Mouse (Mus musculus) spleen, postnatal 4 days (tissue): ENCODE data around the gene R3hdm2.

Source experiments
- DNase-seq, 2 experiments: peaks; one replicate each; pipeline ENCODE4 v3.0.0; 2022; ENCODE audit warnings: low spot score in 2 of 2

R3hdm2 gene

DNA sequence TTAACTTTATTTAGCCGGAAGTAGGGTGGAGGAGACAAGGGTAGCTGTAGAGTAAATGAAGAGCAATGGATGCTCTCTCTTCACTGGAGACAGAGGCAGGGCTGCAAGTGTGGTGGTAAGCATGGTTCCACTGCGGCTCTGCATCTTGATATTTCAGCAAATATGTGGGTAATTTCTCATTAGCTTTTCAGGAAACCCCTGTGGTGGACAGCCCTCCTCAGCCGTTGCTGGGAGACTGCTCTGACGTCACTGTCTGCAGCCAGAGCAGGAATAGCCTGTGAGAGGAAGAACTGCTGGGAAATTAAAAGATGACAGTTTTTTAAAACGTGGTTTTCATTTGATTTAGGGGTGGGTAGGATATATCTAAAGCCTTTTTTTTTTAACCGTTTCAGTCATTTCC lies 41.9 kb downstream of the R3hdm2 start:
- DNase-seq: no peak

DNA sequence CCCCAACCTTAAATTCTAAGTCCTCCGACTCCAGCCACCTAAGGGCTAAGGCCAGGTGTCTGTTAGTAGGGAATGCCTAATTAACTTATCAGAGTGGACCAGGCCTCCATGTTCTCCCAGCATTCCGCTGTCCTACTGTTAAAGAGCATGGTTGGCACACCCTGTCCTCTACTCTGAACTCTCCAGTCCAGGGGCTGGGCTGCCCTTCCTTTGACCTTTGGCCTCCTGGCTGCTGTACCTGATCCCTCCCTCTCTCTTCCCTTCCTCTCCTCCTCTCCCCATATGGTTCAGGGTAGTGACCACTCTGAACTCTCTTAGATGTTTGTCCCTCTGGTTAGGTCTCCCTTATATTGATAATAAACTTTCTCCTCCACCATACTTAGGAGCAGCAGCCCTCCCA lies 45.7 kb downstream of the R3hdm2 start:
- no peak for DNase-seq

DNA sequence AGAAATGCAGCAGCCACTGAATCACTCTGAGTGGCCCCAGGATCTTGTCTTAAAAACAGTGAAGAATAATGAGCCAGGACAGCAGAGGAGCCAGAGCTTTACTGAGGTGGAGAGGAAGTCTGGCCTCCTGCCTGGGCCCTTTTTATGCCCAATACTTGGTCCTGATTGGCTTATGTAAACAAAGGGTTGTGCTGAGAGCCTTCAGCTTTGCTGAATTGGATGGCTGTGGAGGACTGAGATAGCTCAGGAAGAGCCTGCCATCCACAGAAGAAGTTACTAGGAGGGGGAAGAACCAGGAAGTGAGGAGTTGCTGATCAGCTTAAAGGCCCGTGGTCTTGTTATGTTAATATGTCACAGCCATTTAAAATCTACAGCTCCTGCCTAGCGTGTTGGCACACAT lies 46.5 kb downstream of the R3hdm2 start:
- no peak for DNase-seq

DNA sequence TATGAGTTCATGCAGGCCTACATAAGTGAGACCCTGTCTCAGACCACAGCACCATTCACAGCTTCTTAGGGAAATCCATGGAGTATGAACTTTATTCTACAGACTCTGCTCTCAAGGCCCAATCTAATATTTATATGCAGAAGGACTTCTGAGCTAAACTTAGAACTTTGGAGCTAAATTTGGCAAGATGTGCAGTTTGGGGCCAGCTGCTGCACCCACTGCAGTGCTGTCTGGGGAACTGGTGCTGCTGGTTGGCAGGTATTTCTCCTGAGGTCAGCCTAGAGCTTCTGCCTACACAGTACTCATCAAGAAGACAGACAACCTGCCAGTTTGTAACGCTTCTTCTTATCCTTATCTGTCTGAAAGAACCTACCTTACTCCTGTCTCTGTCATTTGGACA lies 47.0 kb downstream of the R3hdm2 start:
- no peak for DNase-seq

DNA sequence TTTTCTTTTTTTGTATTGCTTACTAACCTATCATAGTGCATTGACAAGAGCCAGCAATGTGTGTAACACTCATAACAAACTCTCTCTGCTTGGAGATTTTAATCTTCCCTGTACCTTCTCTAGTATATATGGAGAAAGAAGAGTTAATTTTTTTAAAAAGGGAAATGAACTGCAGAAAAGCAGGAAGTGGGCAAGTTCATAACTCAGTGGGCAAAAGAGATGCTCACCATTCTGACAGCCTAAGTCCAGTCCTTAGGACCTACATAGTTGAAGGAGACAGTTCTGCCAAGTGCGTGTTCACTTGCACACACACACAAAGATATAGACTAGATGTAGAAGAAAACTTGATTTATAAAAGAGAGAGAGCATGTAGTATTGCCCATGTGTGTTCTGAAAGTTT lies 47.9 kb downstream of the R3hdm2 start:
- no peak for DNase-seq

DNA sequence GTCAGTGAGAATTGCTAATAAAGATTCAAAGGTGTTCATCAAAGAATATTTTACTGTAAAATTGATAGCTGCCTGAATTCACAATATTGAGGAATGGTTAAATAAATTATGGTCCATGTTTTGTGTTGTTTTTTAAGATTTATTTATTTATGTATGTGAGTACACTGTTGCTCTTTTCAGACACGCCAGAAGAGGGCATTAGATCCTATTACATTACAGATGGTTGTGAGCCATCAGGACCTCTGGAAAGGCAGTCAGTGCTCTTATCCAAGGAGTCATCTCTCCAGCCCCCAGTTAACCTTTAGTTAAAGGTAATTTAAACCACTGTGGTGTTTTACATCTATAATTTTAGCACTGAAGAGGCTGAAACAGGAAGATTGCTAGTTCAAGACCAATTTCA lies 49.4 kb downstream of the R3hdm2 start:
- no peak for DNase-seq

DNA sequence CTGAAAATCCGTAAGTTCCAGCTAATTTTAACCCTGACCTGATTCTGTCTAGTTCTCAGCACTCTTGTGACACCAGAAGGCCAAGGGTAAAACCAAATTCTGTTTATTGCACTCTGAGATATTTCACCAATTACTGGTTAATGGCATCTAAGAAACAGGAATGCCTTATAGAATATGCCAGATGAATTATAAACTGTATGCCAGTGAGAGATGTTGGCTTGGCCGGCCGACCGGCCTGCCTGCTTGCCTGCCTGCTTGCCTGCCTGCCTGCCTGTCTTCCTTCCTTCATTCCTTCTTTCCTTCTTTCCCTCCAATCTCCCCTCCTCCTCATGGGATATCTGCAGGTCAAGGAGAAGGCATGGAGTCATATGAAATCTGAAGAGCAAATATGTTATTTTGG lies 52.3 kb downstream of the R3hdm2 start:
- no peak for DNase-seq

DNA sequence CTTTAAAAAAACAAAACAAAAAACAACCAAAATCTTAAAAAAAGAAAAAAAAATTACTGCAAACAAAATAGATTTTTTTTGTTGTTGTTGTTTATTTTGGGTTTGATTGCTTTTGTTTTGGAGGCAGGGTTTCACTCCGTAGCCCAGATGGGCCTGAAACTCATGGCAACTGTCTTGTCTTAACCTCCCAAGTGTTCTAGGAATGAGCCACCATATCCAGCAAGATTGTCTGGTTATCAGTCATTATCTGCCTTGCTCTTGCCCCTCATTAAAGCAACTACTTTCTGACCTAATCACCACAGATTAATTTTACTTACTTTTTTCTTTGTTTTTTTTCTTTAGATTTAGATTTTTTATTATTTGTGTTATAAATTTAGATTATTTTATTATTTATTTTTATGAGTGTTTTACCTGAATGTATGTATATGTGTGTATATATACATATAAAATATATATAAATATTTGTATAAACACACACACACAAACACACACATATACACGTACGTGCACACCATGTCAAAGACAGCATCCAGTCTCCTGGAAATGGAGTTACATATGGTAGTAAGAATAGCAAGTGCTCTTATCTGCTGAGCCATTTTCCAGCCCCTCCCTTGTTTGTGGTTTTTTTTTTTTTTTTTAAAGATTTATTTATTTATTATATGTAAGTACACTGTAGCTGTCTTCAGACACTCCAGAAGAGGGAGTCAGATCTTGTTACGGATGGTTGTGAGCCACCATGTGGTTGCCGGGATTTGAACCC lies 57.4 kb downstream of the R3hdm2 start:
- DNase-seq: no peak

DNA sequence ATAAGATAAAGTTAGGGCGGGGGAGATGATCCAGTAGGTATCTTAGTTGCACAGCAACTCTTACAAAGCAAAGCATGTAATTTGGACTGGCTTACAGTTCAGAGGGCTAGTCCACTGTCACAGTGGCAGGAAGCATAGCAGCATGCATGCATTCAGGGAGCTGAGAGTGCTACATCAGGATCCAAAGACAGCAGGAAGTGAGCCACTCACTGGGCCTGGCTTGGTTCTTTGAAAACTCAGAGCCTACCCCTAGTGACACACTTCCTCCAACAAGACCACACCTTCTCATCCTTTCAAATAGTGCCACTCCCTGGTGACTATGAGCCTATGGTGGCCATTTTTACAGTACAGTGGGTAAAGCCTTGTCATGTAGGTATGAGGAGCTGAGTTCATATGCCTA lies 73.6 kb downstream of the R3hdm2 start:
- DNase-seq: no peak

DNA sequence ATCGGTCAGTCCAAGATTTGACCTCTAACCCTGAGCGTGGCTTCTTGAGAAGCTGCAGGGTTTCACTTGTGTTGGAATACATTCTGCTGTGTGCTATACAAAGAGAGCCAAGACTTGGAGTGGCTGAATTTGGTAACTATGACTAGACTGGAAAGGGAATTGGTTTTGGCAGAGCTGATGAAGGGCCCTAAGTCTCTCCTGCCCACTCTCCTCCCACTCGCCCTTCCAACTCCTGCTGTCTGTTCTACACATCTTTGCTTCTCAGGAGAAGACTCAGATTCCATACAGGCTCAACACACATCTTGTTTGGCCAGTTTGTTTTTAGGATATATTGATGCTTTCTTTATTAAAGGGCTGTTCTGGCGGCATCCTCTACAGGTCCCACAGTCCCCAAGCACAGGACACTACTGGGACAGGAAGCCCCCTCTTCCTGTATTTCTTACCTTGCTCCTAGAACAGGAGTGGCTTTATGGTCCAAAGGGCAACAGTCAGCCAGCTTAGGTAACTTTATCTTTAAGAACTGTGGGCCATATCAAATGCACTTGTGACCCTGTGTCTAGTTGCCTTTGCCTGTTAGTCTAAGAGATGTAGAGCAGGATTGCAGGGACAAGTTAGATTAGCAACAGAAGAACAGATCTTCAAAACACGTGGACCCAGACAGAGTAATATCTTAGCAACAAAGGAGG lies 82.4 kb downstream of the R3hdm2 start:
- DNase-seq: no peak

DNA sequence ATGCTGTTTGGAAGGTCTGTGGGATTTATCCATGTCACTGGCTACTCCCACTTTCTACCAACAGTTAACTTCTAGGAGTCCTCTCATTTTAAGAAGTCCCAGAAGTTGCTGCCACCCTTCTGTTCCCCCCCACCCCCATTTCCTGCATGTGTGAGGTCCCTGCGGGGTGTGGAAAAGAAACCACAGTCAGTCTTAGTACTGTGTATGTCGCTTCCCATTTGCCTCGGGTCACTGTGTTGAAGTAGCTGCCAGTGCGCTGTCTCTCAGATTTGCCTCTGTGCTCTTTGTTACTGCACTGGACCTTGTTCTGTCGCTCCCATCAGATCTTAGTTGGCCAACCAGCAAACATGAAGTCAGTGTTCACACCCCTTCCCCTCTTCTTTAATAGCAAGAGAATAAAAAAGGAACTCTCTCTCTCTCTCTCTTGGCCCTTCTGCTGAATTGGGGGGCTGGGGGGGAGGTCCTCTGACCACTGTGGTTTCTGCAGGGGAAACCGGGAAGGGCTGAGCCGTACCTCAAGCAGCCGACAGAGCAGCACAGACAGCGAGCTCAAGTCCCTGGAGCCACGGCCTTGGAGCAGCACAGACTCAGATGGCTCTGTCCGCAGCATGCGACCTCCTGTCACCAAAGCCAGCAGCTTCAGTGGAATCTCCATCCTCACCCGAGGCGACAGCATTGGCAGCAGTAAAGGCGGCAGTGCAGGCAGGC lies 91.3 kb downstream of the R3hdm2 start:
- DNase-seq: no peak

DNA sequence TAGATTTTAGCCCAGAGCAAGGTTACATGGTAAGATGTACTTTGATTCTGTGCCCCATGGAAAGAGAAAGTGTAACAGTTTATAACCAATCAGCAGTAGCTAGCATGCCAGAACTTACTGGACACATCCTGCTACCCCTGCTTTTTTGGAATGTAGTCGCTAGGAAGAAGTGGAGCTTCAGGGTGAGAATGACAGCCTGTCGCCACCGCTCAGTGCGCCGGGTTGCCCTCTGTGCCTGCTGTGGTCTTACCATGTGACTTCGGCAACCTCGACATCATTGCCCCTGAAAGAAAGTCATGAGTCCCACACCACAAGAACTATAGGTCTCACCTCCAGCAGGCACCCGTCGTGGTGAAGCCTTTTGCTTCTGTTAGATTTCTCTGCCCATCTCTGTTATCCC lies 92.6 kb downstream of the R3hdm2 start:
- no peak for DNase-seq

DNA sequence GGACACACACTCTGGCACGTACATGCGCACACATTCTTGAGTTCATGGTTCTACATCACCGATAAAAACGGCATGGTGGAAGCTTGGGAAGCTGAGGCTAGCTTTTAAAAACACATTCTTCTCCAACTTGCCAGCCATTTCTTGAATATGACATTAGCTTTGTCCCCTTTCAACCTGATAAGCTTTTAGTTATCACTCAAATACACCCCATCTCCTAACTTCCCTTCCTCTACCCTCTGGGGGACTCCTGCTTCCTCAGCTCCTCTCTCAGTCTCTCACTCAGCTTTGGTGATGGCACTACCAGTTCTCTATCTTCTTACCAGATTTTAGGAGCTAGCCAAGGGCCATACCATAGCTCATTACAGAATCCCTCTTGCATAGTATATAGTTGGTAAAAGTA lies 95.0 kb downstream of the R3hdm2 start:
- no peak for DNase-seq

DNA sequence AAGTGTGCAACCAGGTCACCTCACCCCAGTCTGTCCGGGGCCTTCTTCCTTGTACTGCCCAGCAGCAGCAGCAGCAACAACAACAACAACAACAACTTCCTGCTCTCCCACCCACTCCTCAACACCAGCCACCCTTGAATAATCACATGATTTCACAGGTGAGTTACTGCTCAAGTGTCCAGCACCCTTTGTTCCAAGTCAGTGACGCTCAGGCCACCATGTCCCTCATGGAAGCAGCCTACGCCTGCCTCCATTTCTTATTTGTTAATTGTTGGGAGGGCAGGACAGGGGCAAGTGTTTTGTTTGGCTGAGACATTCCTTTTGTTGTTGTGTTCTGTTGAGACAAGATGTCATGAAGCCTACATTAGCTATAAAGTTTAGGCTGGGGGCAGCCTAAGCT lies 96.4 kb downstream of the R3hdm2 start:
- DNase-seq: no peak

DNA sequence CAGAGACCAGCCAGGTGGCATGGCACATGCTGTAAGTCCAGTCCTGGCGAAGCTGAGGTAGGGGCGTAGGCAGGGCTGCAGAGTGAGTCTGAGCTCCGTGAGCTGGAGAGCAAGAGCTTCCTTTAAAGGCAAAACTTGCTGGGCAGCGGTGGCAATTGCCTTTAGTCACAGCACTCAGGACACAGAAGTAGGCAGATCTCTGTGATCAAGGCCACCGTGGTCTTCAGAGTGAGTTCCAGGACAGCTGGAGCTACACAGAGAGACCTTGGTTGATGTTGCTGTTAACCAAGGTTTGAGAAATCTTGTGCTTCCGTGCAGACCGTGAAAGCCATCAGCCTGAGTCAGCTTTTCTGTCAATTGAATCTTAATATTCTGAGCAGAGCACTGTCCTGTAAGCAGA lies 97.2 kb downstream of the R3hdm2 start:
- no peak for DNase-seq

DNA sequence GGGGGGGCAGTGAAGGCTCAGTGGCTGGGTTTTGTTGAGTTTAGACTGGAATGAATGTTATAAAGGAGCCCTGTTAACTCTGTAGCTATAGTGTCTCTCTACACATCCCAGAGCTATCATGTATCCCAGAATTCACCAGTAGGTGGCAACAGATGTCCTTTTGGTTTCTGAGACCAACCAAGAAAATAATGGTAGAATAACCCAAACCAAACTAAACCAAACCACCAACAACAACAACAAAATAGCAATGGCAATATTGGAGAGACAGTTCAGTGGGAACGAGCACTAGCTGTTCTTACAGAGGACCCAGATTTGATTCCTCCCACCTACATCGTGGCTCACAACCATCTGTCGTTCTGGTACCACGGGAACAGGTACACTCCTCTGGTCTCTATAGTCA lies 99.0 kb downstream of the R3hdm2 start:
- DNase-seq: no peak

DNA sequence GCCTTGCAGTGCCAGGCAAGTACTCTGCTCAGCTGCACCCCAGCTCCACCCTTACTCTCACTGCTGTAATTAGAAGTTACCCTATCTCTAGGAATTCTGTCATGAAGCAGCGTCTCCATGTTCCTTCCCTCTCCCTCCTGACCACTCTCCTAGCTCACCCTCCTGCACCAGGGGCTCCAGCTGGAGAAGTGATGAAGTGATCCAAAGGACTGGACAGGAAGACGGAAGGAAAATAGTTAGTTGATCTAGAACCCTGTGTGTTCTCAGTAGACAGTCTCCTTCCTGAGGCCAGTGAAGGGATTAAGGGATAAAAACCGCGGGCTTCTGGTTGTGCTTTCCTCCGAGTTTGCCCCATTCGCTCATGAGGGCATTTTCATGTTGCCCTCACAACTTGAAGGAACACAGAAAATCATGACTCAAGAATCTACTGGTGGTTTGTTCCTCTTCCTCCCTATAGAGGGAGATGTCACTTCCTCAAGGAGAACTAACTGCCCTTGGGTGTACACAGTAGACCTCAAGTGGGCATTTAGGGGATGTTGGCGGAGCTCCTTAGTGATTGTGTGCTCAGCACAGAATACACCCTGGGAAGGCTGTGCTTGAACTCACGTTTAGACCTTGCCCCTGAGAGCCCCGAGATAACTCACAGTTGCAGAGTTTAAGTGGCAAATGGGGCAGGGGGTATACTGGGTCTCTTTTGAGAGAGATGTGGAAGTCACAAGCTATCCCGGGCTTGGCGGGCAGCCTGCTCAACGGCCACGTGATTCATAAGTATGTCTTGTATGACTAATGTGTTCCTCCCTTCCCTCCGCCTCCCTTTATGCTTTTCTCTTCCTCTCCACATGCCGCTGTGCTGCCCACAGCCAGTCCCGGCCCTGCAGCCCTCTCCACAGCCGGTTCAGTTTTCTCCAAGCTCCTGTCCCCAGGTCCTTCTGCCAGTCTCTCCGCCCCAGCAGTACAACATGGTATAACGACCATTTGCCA lies 101.0 kb downstream of the R3hdm2 start:
- DNase-seq: no peak

DNA sequence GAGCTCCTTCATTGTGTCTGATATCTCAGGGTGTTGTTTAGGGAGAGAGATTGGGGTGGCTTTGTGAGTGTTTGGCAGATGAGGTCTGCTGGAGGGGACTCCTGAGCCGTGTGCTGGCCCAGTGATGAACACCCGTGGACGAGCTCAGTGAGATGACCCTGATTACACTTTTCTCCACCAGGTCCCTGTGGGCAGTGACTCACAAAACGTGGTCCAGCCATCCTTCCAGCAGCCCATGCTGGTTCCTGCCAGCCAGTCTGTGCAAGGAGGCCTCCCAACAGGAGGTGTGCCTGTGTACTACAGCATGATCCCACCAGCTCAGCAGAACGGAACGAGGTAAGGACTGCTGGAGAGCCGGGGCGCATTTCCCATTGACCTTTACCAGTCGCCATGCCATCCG lies 105.1 kb downstream of the R3hdm2 start:
- no peak for DNase-seq

DNA sequence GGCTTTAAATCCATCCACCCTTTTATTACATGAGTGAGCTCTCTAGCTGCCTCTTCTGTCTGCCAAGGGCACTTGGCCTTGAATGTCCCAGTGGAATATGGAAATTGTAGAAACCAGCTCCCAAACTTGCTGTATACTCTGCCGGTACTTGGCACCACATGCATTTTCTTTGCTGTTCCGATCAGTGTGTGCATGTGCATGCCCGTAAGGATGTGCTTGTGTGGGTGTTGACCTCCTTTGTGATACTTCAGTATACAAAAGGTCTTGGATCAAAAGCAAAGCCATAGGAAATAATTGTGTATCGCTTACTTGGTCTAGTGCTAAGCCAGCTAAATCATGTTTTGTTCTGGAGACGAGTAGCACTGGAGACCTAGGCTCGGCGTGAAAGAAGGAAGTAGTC lies 108.7 kb downstream of the R3hdm2 start:
- DNase-seq: no peak

DNA sequence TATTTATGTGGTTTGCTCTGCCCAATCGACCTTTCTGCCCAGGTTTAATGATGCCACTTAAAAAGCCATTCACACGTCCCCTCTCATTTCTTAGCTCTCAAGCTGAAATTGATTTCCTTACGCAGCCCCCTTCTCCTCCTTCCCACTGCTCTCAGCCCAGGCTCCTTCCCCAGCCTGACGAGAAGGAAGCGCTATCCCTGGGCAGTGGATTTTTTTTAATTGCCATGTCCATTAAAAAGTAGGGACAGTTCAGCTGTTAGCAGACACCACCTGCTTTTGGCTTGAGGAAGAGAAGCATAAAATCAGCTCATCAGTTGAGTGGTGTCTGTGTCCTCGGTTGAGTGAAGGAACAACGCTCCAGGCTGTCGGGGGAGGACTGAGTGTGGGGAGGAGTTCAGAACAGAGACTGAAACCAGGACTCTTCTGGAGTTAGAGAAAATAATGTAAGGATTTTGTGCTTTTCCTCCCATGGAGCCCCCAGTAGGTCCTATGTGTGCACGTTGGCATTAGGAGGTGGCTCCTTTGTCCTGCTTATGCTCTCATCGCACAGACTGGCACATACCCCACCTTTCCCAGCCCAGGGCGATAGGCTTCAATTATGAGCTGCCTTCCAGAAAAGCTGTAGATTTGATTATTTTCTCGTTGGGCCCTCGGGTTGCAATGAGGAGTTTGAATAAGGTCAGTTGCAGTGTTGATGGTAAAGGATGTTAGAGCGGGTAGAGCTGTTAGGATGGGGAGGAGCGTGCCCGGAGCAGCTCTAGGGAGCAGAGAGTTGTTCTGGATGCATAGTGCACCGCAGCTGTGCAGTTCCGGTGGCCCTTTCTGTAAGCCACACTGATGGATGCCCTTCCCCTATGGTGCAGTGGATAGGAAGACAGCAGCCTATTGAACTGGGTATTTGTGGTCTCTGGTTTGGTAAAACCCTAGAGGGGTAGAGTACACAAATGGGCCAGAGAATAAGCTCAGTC lies 110.3 kb downstream of the R3hdm2 start:
- no peak for DNase-seq

DNA sequence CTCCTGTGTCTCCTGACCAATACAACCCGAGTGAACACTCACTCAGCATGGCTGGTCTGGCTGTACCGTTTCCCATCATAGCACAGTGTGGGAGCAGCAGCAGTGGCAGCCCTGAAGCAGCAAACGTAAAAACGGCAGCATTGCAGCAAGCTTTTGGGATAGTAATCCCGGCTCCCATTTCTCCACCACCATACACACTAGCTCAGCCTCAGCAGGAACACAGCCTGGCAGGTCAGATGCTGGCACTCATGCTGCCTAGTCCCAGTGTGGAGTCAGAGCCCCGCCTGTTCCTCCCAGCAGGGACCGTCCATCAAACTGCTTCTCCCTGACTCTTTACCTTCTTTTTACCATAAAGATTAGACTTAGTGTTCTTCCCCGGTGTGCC lies 111.0 kb downstream of the R3hdm2 start:
- no peak for DNase-seq
